Mouse (Mus musculus) kidney, postnatal 0 days (tissue): ENCODE data around the gene Pacsin1. TPM values are rescaled to one million over a fixed set of nuclear protein-coding genes. Genes with fewer than 3 reads are reported as not detected.

ENCODE experiments used
- ATAC-seq: fragments of 200-750 bp; cut with Nextera tagmentation; replicated peaks from 2 replicates; pipeline ENCODE4 v1.8.0; 2017; ENCODE audit warnings: low read depth, moderate number of reproducible peaks, moderate TSS enrichment, moderate library complexity; ENCODE audit not compliant: low FRiP score
- DNase-seq: peaks from one replicate; pipeline ENCODE4 v3.0.0-alpha.2; 2016; ENCODE audit warnings: low spot score
- H3K27ac ChIP-seq: fragments of 300-500 bp; sonication (generic); 2 replicates; pipeline ENCODE4 v1.5.1; 2014; ENCODE audit warnings: mild to moderate bottlenecking
- H3K27me3 ChIP-seq: fragments of 300-500 bp; sonication (generic); 2 replicates; pipeline ENCODE4 v1.6.1; 2014; ENCODE audit warnings: low read length, mixed read lengths; ENCODE audit not compliant: insufficient read depth
- H3K36me3 ChIP-seq: fragments of 300-500 bp; sonication (generic); 2 replicates; pipeline ENCODE4 v1.6.1; 2014; ENCODE audit warnings: low read length, mixed read lengths; ENCODE audit not compliant: insufficient read depth
- H3K4me1 ChIP-seq: fragments of 300-500 bp; sonication (generic); replicated peaks from 2 replicates; pipeline ENCODE4 v1.6.1; 2014; ENCODE audit warnings: antibody characterized with exemption, low read length, mixed read lengths; ENCODE audit not compliant: insufficient read depth
- H3K4me2 ChIP-seq: fragments of 300-500 bp; sonication (generic); 2 replicates; pipeline ENCODE4 v1.6.1; 2014; ENCODE audit warnings: mild to moderate bottlenecking, low read length, moderate library complexity, mixed read lengths
- H3K4me3 ChIP-seq: fragments of 300-500 bp; sonication (generic); replicated peaks from 2 replicates; pipeline ENCODE4 v1.5.1; 2014; ENCODE audit warnings: low read depth, low read length
- H3K9ac ChIP-seq: fragments of 300-500 bp; sonication (generic); 2 replicates; pipeline ENCODE4 v1.6.1; 2014; ENCODE audit warnings: low read depth, low read length
- H3K9me3 ChIP-seq: fragments of 300-500 bp; sonication (generic); replicated peaks from 2 replicates; pipeline ENCODE4 v1.6.1; 2016; ENCODE audit warnings: low read length, inconsistent platforms, mixed read lengths
- CTCF ChIP-seq: IDR thresholded peaks from 2 replicates; pipeline ENCODE4 v1.5.1; 2016; ENCODE audit warnings: antibody characterized with exemption, low read depth, mild to moderate bottlenecking, moderate library complexity
- WGBS: fragments of 180-500 bp; shearing (Covaris S2); extraction: QIAGEN DNeasy Blood & Tissue Kit; methylation state at CpG from one replicate; pipeline ENCODE4 v1.1.7; 2014; 5-methylcytosine and 5-hydroxymethylcytosine counted together
- polyA plus RNA-seq: library from polyadenylated mRNA; unstranded; fragments of >200 nt; fragmentation: Nextera tagmentation; extraction: Ambion mirVana; gene quantifications from 2 replicates; pipeline ENCODE4 v1.2.1, GENCODE M21; 2015

Pacsin1 gene
- polyA plus RNA-seq, 1 experiment from 2014 or later = 1.6 TPM

- 85% methylated on average over 7 of the region's 7 CpGs for WGBS
- Histone ChIP-seq H3K9me3 (no peaks in the 10 kb centered on the region), H3K36me3 (no peaks in the 10 kb centered on the region), H3K4me1 (no peaks in the 10 kb centered on the region), H3K9ac (no peak overlapping the region), H3K4me2 (no peak overlapping the region), H3K4me3 (no peak overlapping the region), H3K27me3 (no peaks in the 10 kb centered on the region), H3K27ac (no peak overlapping the region)
- DNase-seq = no peak
- no peak for ATAC-seq
- no peak for TF ChIP-seq CTCF
These were observed 18.6 kb downstream of the Pacsin1 start for GRCm38 (mm10) chr17:27673945-27674344.

GRCm38 (mm10) chr17:27675453-27675852, 20.1 kb downstream of the Pacsin1 start:
- ATAC-seq = no peak
- TF ChIP-seq CTCF = peak; percentile 43
- DNase-seq = peak; percentile 21
- no peak overlapping the region for H3K27ac ChIP-seq
- H3K4me3 ChIP-seq = no peak overlapping the region
- H3K36me3 ChIP-seq = no peaks in the 10 kb centered on the region
- no peak overlapping the region for H3K9ac ChIP-seq
- no peak overlapping the region for H3K4me2 ChIP-seq
- 43% methylated on average over 9 of the region's 9 CpGs for WGBS
- no peaks in the 10 kb centered on the region for H3K27me3 ChIP-seq
- H3K4me1 ChIP-seq = no peaks in the 10 kb centered on the region
- H3K9me3 ChIP-seq = no peaks in the 10 kb centered on the region

GRCm38 (mm10) chr17:27676270-27676669, 21.0 kb downstream of the Pacsin1 start:
- no peak overlapping the region for H3K4me2 ChIP-seq
- DNase-seq (no peak), ATAC-seq (no peak)
- WGBS = 75% methylated on average over 7 of the region's 7 CpGs
- H3K27ac ChIP-seq = no peak overlapping the region
- TF ChIP-seq CTCF = no peak
- H3K9me3 ChIP-seq = no peaks in the 10 kb centered on the region
- no peaks in the 10 kb centered on the region for H3K27me3 ChIP-seq
- H3K4me3 ChIP-seq = no peak overlapping the region
- H3K36me3 ChIP-seq = no peaks in the 10 kb centered on the region
- H3K9ac ChIP-seq = no peak overlapping the region
- no peaks in the 10 kb centered on the region for H3K4me1 ChIP-seq

GRCm38 (mm10) chr17:27677756-27678155, 22.4 kb downstream of the Pacsin1 start:
- no peaks in the 10 kb centered on the region for H3K36me3 ChIP-seq
- no peaks in the 10 kb centered on the region for H3K4me1 ChIP-seq
- 78% methylated on average over 5 of the region's 5 CpGs for WGBS
- no peak for TF ChIP-seq CTCF
- ATAC-seq (no peak), DNase-seq (no peak)
- H3K27me3 ChIP-seq = no peaks in the 10 kb centered on the region
- H3K9ac ChIP-seq = no peak overlapping the region
- H3K27ac ChIP-seq = no peak overlapping the region
- no peak overlapping the region for H3K4me3 ChIP-seq
- no peak overlapping the region for H3K4me2 ChIP-seq
- H3K9me3 ChIP-seq = no peaks in the 10 kb centered on the region

- no peak overlapping the region for H3K4me2 ChIP-seq
- no peak overlapping the region for H3K27ac ChIP-seq
- no peaks in the 10 kb centered on the region; the same call in 1 of the 2 replicates for H3K27me3 ChIP-seq
- no peaks in the 10 kb centered on the region for H3K4me1 ChIP-seq
- no peak for TF ChIP-seq CTCF
- ATAC-seq = peak; percentile 75
- H3K9me3 ChIP-seq = no peaks in the 10 kb centered on the region
- 28% methylated on average over 11 of the region's 11 CpGs for WGBS
- no peak overlapping the region for H3K9ac ChIP-seq
- no peak overlapping the region for H3K4me3 ChIP-seq
- no peaks in the 10 kb centered on the region for H3K36me3 ChIP-seq
- peak; percentile 10 for DNase-seq
These were observed 23.9 kb downstream of the Pacsin1 start for GRCm38 (mm10) chr17:27678924-27679813.

- WGBS = under 1% methylated on average over 41 of the region's 53 CpGs
- Histone ChIP-seq H3K27ac (no peak overlapping the region), H3K27me3 (peaks cover 7% of the 10 kb centered on the region), H3K9ac (no peak overlapping the region), H3K4me1 (peaks cover 6% of the 10 kb centered on the region; the same call in 1 of the 2 replicates), H3K36me3 (no peaks in the 10 kb centered on the region), H3K9me3 (no peaks in the 10 kb centered on the region), H3K4me3 (peak overlapping the region; percentile 41), H3K4me2 (peak overlapping the region; percentile 79)
- TF ChIP-seq CTCF = peak; percentile 54; the same call in 1 of the 2 replicates
- ATAC-seq (peak; percentile 56), DNase-seq (peak; percentile 70)
These were observed 29.7 kb downstream of the Pacsin1 start for GRCm38 (mm10) chr17:27684886-27685549.
